Mouse (Mus musculus) CH12F3 (cell line): ENCODE measurements around the gene Fmr1.
"Not testable (repeated sequence)": the region's sequence is repeated elsewhere in the genome, so short reads cannot be mapped to it uniquely, and the experiment has no call there.

Experiments
- in situ Hi-C: fragments of 300-500 bp; cut with MboI; formaldehyde crosslinking; loops from 2 replicates; pipeline ENCODE4 v1.14.3; 2020; ENCODE audit warnings: low sequenced_read_pairs

The Fmr1 gene

GRCm38 (mm10) chrX:68678333-68678740 lies at the start of gene Fmr1:
Fmr1 (plus strand) TSS chrX:68678541.
- in situ Hi-C loops: no loop called here

GRCm38 (mm10) chrX:68641603-68642002 lies 36.7 kb upstream of the Fmr1 start:
- in situ Hi-C loops: no loop called here

GRCm38 (mm10) chrX:68645154-68645919 lies 33.0 kb upstream of the Fmr1 start:
- in situ Hi-C loops: no loop called here

GRCm38 (mm10) chrX:68677508-68677907 lies 833 bp upstream of the Fmr1 start:
- in situ Hi-C loops: no loop called here

DNA sequence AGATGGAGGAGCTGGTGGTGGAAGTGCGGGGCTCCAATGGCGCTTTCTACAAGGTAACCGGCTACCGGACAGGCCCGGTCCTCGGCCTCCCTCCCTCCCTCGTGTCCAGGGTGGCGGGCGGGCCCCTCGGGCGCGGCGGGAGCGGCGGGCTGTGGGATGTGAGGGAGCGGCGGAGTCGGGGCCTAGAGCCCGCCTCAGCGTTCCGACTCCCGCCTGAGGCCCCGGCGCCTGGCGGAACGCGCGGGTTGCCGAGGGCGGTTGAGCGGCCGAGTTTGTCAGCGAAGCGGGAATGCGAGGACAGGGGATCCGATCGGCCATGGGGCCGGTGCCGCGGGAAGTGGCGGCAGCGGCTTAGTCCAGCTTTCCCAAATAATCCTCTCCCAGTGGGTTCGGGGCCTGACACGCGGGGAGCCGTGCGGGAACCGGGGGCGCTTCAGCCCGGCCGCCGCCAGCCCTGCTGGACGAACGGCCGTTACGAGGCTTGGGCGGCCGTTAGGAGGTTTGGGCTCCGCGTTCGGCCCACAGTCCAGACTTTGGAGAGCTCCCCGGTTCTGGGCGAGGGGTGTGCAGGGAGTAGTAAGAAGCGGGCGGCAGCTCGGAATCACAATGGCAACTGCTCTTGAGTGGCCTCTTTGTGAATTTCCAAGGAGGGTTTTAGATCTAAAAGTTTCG lies 610 bp downstream of the Fmr1 start:
- in situ Hi-C loops: no loop called here

- in situ Hi-C loops: no loop called here
Observed at GRCm38 (mm10) chrX:68684706-68685105, 6.4 kb downstream of the Fmr1 start.

DNA sequence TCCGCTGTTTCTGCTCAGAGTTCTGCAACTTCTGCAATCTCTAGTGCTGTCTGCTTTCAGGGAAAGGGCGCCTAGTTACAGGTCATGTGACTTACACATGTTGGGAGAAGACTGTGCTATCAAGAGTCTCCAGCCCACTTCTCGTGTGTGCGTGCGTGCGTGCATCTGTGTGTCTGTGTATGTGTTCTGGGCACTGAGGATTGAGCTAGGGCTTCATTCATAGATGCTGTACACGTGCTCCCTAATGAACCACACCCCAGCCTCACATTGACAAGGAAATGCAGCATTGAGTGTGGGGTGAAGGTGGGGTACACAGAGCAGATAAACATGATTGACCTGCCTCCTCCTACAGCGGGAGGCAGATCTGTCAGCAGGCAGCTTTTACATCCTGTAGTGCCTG lies 13.6 kb downstream of the Fmr1 start:
- in situ Hi-C loops: not testable (repeated sequence)

- in situ Hi-C loops: no loop called here
Observed at GRCm38 (mm10) chrX:68736902-68737301, 58.6 kb downstream of the Fmr1 start.

DNA sequence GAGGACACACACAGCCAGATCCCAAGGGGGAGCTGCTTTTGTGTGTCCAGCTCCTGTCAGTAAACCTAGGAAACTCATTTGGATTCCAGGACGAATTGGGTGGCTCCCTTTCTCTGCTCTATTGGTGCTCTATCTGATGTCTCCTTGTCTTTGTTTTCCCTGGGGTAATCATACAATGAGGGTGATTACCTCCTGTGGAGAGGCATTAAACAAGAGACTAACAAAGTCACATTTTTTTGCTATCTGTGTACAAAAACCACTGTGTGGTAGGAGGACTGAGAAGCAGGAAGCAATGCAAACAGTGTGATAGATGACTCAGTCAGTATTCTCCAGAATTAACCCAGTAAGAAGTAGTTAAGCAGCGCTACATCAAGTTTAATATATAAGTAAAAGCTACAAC lies 61.7 kb downstream of the Fmr1 start:
- in situ Hi-C loops: no loop called here

DNA sequence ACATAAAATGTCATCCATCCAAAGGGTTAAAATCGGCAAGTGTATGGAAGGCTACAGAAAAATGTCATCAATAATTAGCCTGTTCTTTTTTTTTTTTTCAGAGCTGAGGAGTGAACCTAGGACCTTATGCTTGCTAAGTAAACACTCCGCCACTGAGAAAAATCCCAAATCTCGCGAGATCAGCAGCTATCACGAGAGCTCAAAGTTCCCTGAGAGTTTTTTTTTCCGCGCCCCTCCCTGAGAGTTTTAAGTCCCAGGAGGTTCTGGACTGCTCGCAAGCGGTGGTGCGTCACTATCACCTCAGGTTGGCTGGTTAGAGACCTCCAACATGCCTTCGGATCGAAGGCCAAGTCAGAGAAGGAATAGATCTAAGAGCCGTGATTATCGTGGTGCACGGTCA lies 83.3 kb downstream of the Fmr1 start, which contains the start of gene Fmr1nb:
Fmr1nb (plus strand) TSS at position 234 of the 400 bp plus-strand sequence.
- in situ Hi-C loops: no loop called here
